Mouse (Mus musculus) liver, postnatal 0 days (tissue): Measurements from ENCODE around the gene Olfr156.

Experiments used
- CTCF ChIP-seq: sonication (generic); IDR thresholded peaks from 2 replicates; pipeline ENCODE4 v1.5.1; 2016; ENCODE audit warnings: antibody characterized with exemption, low read depth
- EP300 ChIP-seq: IDR thresholded peaks from 2 replicates; pipeline ENCODE4 v1.6.1; 2016; ENCODE audit warnings: antibody characterized with exemption, low read depth, mild to moderate bottlenecking

- no peak for TF ChIP-seq CTCF
- no peak for TF ChIP-seq EP300
Observed at GRCm38 (mm10) chr4:43833752-43834151, 10.1 kb upstream of the Olfr156 start.
